Mouse (Mus musculus) adrenal gland, postnatal 25 days (tissue): ENCODE data around the gene Zfp763. TPM values are rescaled to one million over a fixed set of nuclear protein-coding genes. Genes with fewer than 3 reads are reported as not detected.
"Not testable (repeated sequence)": the region's sequence is repeated elsewhere in the genome, so short reads cannot be mapped to it uniquely, and the experiment has no call there.

ENCODE experiments used
- DNase-seq: peaks from one replicate; pipeline ENCODE4 v3.0.0; 2021; ENCODE audit warnings: mixed read lengths
- long read RNA-seq: library from polyadenylated mRNA; stranded (forward); transcript quantifications from one replicate; pipeline ENCODE4 v2.0.0, GENCODE M21; 2021
- total RNA-seq: library from RNA; stranded (reverse); gene quantifications from 2 replicates; pipeline ENCODE4 v1.2.3, GENCODE M21; 2021

Gene Zfp763
- total RNA-seq: 6.0 and 11.8 TPM in 2 replicates
- long read RNA-seq, transcript Zfp763-201 (4 exons, 3,407 nt): major isoform, 5 of 6 reads
- long read RNA-seq, partial matches to known transcripts: 1 of 6 reads
- long read RNA-seq, other reads (novel, unspliced or antisense): 0 of 6 reads

DNA sequence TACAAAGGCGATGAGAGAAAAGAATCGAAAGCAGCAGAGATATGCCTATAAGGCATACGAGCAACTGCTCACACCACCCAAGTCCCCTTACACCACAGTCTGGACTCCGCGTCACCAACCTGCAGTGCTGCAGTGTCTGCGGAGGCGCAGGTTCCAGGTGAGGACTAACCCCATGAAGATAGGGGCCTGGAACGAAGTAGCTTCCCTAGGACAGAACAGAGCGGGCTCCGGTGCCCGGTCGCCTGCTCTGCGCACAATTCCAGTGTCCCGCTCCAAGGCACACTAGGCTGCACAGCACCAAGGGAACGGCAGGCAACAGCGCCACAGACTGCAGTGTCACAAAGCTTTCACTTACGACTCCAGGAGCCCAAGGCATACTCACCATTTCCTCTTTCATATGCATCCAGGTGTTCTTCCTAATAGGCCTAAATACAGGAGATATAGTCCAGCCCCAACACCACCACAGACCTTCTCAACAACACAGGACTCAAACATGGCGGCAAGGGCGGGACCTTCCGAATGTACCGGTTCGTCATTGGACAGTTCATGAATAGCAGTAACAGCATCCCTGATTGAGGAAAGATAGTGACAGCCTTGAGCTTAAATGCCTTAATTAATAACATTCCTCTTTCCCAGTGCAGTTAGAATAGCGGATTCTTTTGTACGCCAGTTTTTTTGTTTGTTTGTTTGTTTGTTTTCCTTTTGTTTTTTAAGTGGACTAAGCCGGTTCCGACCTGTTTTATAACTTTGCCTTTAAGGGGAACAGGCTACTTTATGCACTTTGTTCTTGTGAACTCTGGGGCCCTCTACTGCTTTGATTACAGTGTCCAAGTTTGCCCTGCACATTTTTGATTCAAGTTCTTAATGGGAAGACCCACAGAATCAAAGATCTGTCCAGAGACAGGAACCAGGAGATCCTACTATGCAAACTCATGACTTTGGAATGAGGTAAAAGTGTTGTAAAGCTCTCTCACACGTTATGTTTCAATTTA is at the start of gene Zfp763:
Gene Zfp763, minus strand, starts transcription at position 503 of the 992 bp plus-strand sequence.
- DNase-seq: peak; percentile 75

DNA sequence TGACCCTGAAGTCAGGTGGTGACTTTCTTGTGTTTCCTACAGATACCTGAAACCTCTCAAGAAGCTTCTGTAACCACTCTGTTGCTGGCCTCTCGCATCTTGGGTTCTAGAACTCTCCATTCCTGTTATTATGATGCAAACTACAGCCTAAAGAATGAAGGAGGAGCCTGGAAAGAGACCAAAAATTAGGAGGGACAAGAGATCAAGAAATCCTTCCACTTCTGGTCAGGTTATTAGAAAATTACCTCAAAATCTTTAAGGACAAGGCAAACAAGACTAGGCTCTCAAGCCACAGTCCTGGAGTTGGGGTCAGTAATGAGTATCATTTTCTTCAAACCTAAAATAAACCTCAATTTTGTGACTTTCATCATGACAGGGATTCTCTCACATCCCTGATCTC is 34.8 kb upstream of the Zfp763 start, which contains the start of gene 4921501E09Rik:
Gene 4921501E09Rik, minus strand, starts transcription at position 101 of the 400 bp plus-strand sequence.
- DNase-seq: no peak

DNA sequence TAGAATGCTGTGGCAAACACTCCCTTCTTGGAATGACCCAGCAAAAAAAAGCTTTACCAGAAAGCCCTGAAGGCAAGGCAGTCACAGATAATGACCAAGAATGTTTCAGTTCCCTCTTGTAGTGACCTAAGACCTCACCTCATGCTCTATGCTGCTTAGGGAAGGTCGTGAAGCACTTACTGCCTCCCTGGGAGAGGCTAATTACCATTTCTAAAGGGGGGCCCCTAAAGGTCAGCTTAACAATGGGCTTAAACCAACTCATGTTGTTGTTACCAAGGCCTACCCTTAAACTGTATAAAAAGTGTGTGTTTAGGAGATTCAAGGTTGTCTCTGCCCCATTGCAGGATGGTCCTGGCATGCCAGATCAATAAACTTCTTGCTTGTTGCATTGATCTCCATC is 29.8 kb upstream of the Zfp763 start:
- no peak for DNase-seq

DNA sequence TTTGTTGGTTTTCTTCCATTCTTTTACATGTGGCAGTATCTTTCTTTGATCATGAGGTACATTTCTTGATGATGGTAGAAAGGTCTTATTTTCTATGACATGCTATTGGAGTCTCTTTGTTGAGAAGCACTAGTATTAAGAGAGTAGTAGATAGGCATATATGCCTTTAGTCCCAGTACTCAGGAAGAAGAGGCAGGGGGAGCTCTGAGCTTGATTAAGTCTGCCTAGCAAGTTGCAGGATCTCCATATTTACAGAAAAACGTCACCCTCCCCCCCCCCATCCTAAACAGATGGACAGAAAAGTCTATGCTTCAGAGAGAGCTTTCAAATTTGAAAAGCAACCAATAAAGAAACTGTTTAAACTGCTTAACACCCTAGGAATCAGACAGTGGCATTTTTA is 25.6 kb upstream of the Zfp763 start:
- DNase-seq: no peak

DNA sequence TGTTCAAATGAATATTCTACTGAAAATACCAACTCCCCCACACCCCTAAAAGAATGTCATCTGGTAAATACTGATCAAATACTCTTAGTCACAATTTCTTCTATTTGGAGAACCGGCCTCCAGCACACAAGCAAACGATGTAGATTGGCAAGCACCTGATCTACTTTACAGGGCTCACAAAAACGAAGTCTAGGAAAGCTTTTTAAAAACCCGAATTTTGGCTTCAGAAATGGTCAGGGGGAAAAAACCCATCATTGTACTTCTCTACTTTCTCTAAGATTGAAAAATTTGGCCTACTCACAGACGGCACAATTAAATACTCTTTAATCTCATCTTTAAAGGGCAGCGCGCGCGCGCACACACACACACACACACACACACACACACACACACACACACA is 826 bp downstream of the Zfp763 start:
- DNase-seq: no peak

DNA sequence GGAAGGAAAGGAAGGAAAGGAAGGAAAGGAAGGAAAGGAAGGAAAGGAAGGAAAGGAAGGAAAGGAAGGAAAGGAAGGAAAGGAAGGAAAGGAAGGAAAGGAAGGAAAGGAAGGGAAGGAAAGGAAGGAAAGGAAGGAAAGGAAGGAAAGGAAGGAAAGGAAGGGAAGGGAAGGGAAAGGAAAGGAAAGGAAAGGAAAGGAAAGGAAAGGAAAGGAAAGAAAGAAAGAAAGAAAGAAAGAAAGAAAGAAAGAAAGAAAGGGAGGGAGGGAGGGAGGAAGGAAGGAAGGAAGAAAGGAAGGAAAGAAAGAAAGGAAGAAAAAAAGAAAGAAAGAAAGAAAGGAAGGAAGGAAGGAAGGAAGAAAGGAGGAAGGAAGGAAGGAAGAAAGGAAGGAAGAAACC is 12.8 kb downstream of the Zfp763 start:
- DNase-seq: not testable (repeated sequence)

DNA sequence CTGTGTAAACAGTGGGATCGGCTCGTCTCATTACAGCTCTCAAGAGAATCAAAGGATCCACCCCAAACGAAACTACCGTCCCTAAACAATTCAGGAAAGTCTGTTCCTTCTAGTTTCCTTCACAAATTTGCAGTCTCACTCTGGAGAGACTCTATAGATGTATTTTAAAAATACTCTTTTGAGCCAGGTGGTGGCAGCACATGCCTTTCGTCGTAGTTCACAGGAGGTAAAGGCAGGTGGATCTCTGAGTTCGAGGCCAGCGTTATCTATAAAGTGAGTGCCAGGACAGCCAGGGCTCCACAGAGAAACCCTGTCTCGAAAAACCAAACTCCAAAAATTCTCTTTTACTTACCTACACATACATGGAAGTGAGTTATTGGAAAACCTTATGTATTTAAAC is 24.9 kb downstream of the Zfp763 start:
- no peak for DNase-seq

DNA sequence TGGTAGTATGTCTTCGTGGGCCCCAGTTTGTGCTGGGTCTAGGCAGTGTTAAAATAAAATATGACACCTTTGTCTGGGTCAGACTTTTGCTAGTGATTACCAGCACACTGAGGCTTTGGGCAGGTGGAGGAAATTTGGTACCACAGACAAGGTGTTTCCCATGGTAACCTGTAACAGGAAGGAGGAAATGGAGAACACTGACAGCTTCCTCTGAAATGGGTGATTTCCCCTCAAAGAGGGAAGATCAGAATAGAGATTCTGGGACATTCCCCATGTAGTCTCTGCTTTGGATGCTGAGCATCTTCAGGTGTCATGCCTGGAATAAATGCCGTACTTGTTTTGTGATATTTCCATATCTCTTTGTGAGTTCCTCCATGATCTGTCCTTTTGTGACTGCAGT is 34.7 kb downstream of the Zfp763 start:
- DNase-seq: no peak

DNA sequence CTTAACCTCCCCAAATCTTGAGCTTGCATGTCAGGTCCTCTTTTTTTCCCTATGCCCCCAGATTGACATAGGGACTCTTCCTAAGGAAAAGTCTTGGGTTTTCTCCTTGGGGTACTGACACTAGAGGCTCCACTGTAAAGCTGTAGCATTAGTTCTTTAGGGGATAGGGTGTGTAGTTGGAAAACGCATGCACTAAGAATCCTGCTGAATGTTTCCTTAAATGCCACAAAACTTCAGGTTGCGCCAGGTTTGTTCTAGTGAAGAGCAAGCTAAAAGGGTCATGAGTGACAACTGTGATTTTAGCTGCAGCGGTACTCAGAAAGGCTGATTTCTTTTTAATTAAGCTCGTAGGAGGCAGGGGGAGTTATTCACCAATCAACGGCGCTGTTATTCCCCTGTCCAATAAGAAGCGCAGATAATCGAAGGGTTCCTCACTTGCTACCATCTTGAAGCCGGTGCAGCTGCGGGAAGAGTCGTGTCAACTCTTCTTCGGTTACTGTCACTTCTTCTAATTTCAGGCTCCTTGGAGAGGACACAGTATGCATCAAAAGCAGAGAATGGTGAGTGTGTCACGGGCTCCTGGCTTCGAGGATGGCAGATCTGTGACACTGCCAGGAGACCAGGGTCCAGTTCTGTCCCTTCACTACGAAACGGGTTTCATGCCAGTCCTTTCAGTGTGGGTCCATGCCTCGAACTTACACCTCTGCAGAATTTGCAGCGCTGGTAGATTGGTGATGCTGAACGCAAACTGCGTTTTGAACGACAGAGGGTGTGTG is 40.3 kb downstream of the Zfp763 start, which contains the start of gene Zfp952:
Gene Zfp952, plus strand, starts transcription at position 431 of the 776 bp plus-strand sequence.
- DNase-seq: peak; percentile 72

DNA sequence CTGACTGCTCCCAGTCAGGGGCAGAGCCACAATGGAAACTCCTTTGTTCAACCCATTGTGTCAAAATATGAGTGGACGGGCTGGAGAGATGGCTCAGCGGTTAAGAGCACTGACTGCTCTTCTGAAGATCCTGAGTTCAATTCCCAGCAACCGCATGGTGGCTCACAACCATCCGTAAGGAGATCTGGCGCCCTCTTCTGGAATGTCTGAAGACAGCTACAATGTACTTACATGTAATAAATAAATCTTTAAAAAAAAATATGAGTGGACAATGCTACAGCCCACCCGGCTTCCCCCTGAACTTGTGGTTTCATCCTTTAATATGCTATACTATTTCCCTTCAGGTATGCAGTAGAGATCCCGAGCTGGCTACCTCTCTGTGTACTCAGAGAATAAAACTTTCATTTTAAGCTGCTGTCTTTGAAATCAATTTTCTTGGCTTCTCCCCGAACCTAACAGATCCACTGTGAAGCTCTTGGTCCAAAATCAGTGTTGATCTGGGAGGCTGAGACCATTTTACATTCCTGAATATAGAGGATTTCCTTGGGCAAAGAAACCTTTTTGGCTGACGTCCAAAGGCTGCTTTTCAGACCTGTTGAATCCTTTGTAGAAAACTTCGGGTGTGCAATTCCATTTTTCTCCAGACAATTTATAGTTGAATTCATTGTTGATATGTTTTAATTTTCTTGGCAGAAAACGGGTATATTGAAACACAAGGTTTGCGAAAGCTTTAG is 41.1 kb downstream of the Zfp763 start:
- no peak for DNase-seq

DNA sequence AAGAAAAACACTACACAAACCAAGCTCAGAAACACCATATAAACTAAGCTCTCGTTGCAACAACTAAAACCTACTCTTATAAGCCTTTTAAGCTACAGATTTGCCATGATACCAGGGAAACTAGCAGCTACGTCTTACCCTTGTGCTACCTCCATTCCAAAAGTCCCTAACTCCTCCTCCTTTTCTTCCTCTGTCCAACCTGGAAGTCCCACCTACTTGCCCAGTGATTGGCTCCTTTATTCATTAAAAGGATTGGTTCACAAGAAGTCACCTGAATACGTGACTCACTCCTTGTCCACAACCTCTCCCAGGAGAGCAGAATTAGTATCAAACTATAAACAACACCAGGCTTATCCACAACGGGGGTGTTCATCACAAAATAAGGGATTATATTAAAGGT is 46.9 kb downstream of the Zfp763 start:
- no peak for DNase-seq

DNA sequence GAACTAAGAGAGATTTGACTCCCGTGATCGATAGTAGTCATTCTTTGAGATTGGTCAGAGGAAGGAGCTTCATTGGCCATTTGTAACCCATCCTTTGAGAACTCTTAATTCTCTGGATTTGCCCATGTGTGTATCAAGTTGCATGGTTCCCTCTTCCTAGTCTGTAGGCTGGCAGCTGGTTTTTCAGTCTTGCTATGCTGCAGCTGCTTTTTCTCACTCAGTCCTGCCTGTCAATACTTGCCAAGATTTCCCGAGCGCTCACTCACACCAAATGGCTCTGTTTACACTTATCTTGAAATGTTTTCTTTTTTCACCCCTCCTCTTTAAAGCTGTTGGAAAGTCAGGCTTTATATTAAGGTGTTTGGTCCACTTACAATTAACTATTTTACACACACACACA is 51.8 kb downstream of the Zfp763 start:
- no peak for DNase-seq

Other genes with a start within 250 kb of the Zfp763 start
- 40.0 and 63.0 TPM in 2 replicates for gene Zfp871, start 245.1 kb downstream of the Zfp763 start, total RNA-seq
- gene Zfp811, start 223.5 kb downstream of the Zfp763 start, total RNA-seq: 0.91 and 1.1 TPM in 2 replicates
- gene Zfp799, start 203.1 kb downstream of the Zfp763 start, total RNA-seq: 11.5 and 17.4 TPM in 2 replicates
- 11.2 and 12.6 TPM in 2 replicates for gene Zfp870, start 141.8 kb downstream of the Zfp763 start, total RNA-seq
- 9.4 and 12.7 TPM in 2 replicates for gene Cyp4f14, start 116.1 kb downstream of the Zfp763 start, total RNA-seq
- 83.8 and 111 TPM in 2 replicates for gene Cyp4f13, start 86.0 kb downstream of the Zfp763 start, total RNA-seq
- gene Zfp472, start 67.6 kb downstream of the Zfp763 start, total RNA-seq: 4.1 and 7.2 TPM in 2 replicates
- gene Zfp952, start 40.3 kb downstream of the Zfp763 start, total RNA-seq: 10.6 and 10.8 TPM in 2 replicates
- not detected in 2 replicates for gene 4921501E09Rik, start 34.7 kb upstream of the Zfp763 start, total RNA-seq
- gene Zfp563, start 55.9 kb upstream of the Zfp763 start, total RNA-seq: 12.0 and 12.6 TPM in 2 replicates
- gene Morc2b, start 106.3 kb upstream of the Zfp763 start, total RNA-seq: not detected in 2 replicates
- not detected in 2 replicates for gene Olfr55, start 135.0 kb upstream of the Zfp763 start, total RNA-seq
- not detected in 2 replicates for gene Olfr239, start 157.9 kb upstream of the Zfp763 start, total RNA-seq
- gene Olfr1564, start 188.3 kb upstream of the Zfp763 start, total RNA-seq: 0.18 TPM in 1 of 2 replicates, not detected in the other
- gene Zfp955a, start 221.7 kb upstream of the Zfp763 start, total RNA-seq: 12.0 and 12.1 TPM in 2 replicates
- gene Olfr63, start 231.3 kb upstream of the Zfp763 start, total RNA-seq: not detected in 2 replicates